ENCODE assay signal across 9 mouse cellular contexts in the genomic region with DNA sequence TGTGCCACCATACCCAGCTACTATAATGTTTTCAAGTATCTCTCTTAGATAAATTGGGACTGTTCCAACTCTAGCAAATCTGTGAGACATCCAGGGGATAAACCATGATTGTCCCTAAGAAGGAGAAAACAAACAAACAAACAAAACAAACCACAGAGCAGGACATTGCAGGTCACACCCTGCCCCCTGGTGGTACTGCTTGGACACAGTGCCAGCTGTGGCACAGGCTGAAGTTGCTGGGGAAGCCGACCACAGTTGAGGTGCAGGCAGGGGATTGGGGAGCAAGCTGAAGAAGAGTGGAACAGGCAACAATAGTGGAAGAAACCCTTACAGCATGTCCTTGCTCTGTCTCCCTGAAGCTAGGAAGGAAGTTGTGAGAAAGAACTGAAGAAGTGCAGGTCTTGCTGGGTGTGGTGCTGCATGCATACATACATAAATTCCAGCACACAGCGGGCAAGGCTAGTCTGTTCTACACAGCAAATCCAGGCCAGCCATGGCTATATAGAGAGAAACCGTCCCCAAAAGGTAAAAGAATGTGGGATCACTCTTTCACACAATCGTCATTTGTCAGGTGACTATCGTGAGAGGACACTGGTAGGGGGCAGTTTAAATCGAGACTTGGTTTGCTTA. TPM values are rescaled to one million over a fixed set of nuclear protein-coding genes. Genes with fewer than 3 reads are reported as not detected.
A peak's percentile ranks its signal among the peaks of the same experiment; 100 is the strongest.
DNase-seq lines count a peak whose midpoint lies in the region; ATAC-seq and TF ChIP-seq lines count a peak whose summit lies in the region.
"Had no signal": no experiment of that assay in that cellular context is flagged by ENCODE, and none has a peak within 500 bp of the region (broad histone marks: within the 10 kb centered on the region; RNA-seq: fewer than 3 reads in every experiment).

No protein-coding gene starts in this region.

- ATAC-seq in G1E (ENCODE audit: extremely low read depth, insufficient number of reproducible peaks, low FRiP score, poor library complexity, severe bottlenecking), result no peak
- peak; percentile 29 to 33; a peak in 2 of 4 replicates for ATAC-seq in hematopoietic stem cell, adult 5-6 weeks (replicated peaks in 1 of 2; ENCODE audit: insufficient read depth in 1 of 2, low FRiP score in 2 of 2, low TSS enrichment in 1 of 2, low read depth in 1 of 2, poor library complexity in 2 of 2, severe bottlenecking in 2 of 2)
- peak; percentile 44; the same call in 1 of the 2 replicates for ATAC-seq in monocyte, adult 5-6 weeks (replicated peaks; ENCODE audit: insufficient number of reproducible peaks, low FRiP score, low TSS enrichment, poor library complexity, severe bottlenecking)
- ATAC-seq in activated CD4-positive, CD25-positive, alpha-beta regulatory T cell, adult 4 months, result no peak

- H3K4me1 ChIP-seq in G1E (ENCODE audit: insufficient read depth, low read depth, low read length), result peaks cover 24% of the 10 kb centered on the region

- no peaks in the 10 kb centered on the region for H3K36me3 ChIP-seq in G1E (replicated peaks)
- H3K36me3 ChIP-seq: lung, embryonic 15.5 days had no signal

- H3K9me3 ChIP-seq in G1E (replicated peaks), result no peaks in the 10 kb centered on the region
- H3K9me3 ChIP-seq: lung, embryonic 15.5 days had no signal

- peak; percentile 33 to 49 for DNase-seq in adrenal gland, adult 18-20 months (ENCODE audit: low spot score in 2 of 2)
- no peak for DNase-seq in adrenal gland, postnatal 4 days (ENCODE audit: low spot score in 2 of 2)
- DNase-seq in layer of hippocampus, adult 11-12 months (ENCODE audit: low spot score), result peak; percentile 55
- DNase-seq in layer of hippocampus, adult 8-10 months (ENCODE audit: low spot score in 2 of 2), result no peak
- DNase-seq in G1E (ENCODE audit: low spot score), result no peak

- TF ChIP-seq CTCF in G1E (IDR thresholded peaks at IDR 0.05; ENCODE audit: low read depth, low read length), result peak; percentile 78

- peaks cover 17% of the 10 kb centered on the region for H3K27me3 ChIP-seq in G1E (ENCODE audit: insufficient read depth, low read length)
- H3K27me3 ChIP-seq: lung, embryonic 15.5 days had no signal

- H3K4me3 ChIP-seq in G1E (ENCODE audit: low read depth, low read length), result no peak overlapping the region
- H3K4me3 ChIP-seq: lung, embryonic 15.5 days had no signal

RNA-seq across cellular contexts. Expression of a gene that starts 3.8 kb away (rescaled TPM):
- 10 to 100 TPM; 21.6 to 31.7 TPM for total RNA-seq in adrenal gland, adult 18-20 months (2021)
- 10 to 100 TPM; 63.4 to 64.0 TPM for total RNA-seq in adrenal gland, postnatal 4 days (2021)
- 10 to 100 TPM; 43.4 to 61.5 (median 50.3) TPM for total RNA-seq in layer of hippocampus, adult 8-10 months (2022)
- total RNA-seq in G1E (2014; fragmentation: Nextera tagmentation) (9.5 and 33.6 TPM in 2 replicates), G1E (2017) (9.9 and 10.7 TPM in 2 replicates)
- polyA plus RNA-seq in G1E (2012), result 23.9 and 34.9 TPM in 2 replicates
- 50.8 and 58.0 TPM in 2 replicates for total RNA-seq in hematopoietic stem cell, adult 5-6 weeks (2017)
- 17.3 to 21.1 TPM (median 18.2 TPM) in 3 replicates for total RNA-seq in monocyte, adult 5-6 weeks (2017)
- polyA plus RNA-seq in activated CD4-positive, CD25-positive, alpha-beta regulatory T cell, adult 4 months (2017; shearing (Covaris generic)), result 10 to 100 TPM; 23.6 to 33.4 TPM

RNA-seq across cellular contexts. Expression of a gene that starts 11.4 kb away (rescaled TPM):
- not detected for total RNA-seq in adrenal gland, adult 18-20 months (2021)
- not detected for total RNA-seq in adrenal gland, postnatal 4 days (2021)
- 1 to 10 TPM; 1.5 to 3.6 (median 2.1) TPM for total RNA-seq in layer of hippocampus, adult 8-10 months (2022)
- not detected in 2 replicates for total RNA-seq in G1E (2014; fragmentation: Nextera tagmentation)
- 0.06 and 0.27 TPM in 2 replicates for total RNA-seq in G1E (2017)
- not detected in 2 replicates for polyA plus RNA-seq in G1E (2012)
- total RNA-seq in hematopoietic stem cell, adult 5-6 weeks (2017), result not detected in 2 replicates
- not detected in 3 replicates for total RNA-seq in monocyte, adult 5-6 weeks (2017)
- polyA plus RNA-seq in activated CD4-positive, CD25-positive, alpha-beta regulatory T cell, adult 4 months (2017; shearing (Covaris generic)), result under 1 TPM in 1 of 2 experiments, not detected in 1; 0.07 TPM
- polyA plus RNA-seq: lung, embryonic 15.5 days had no signal

RNA-seq across cellular contexts. Expression of a gene that starts 23.6 kb away (rescaled TPM):
- 100 to 1,000 TPM; 107 to 153 TPM for total RNA-seq in adrenal gland, adult 18-20 months (2021)
- 10 to 100 TPM; 84.6 to 91.6 TPM for total RNA-seq in adrenal gland, postnatal 4 days (2021)
- 10 to 100 TPM; 74.0 to 93.1 (median 82.3) TPM for total RNA-seq in layer of hippocampus, adult 8-10 months (2022)
- 39.2 and 42.7 TPM in 2 replicates for total RNA-seq in G1E (2014; fragmentation: Nextera tagmentation)
- total RNA-seq in G1E (2017), result 50.9 and 51.2 TPM in 2 replicates
- 33.9 and 40.0 TPM in 2 replicates for polyA plus RNA-seq in G1E (2012)
- 47.6 and 53.3 TPM in 2 replicates for total RNA-seq in hematopoietic stem cell, adult 5-6 weeks (2017)
- total RNA-seq in monocyte, adult 5-6 weeks (2017), result 70.5 to 154 TPM (median 91.7 TPM) in 3 replicates
- polyA plus RNA-seq in activated CD4-positive, CD25-positive, alpha-beta regulatory T cell, adult 4 months (2017; shearing (Covaris generic)), result 10 to 100 TPM; 95.9 to 97.4 TPM

RNA-seq across cellular contexts. Expression of a gene that starts 24.0 kb away (rescaled TPM):
- total RNA-seq in adrenal gland, adult 18-20 months (2021), result 1 to 10 TPM in 1 of 2 experiments, not detected in 1; 1.5 TPM
- 1 to 10 TPM; 1.0 to 1.2 TPM for total RNA-seq in adrenal gland, postnatal 4 days (2021)
- total RNA-seq in layer of hippocampus, adult 8-10 months (2022), result 1 to 10 TPM in 2 of 4 experiments, under 1 TPM in 1, not detected in 1; 0.94 to 2.0 (median 1.4) TPM
- total RNA-seq in G1E (2014; fragmentation: Nextera tagmentation) (43.1 TPM in 1 of 2 replicates, not detected in the other), G1E (2017) (0.46 and 0.87 TPM in 2 replicates)
- polyA plus RNA-seq in G1E (2012), result 0.17 TPM in 1 of 2 replicates, not detected in the other
- total RNA-seq in hematopoietic stem cell, adult 5-6 weeks (2017), result 3.4 TPM in 1 of 2 replicates, not detected in the other
- total RNA-seq in monocyte, adult 5-6 weeks (2017), result 1.7 to 11.4 TPM in 2 of 3 replicates, not detected in the other
- not detected for polyA plus RNA-seq in activated CD4-positive, CD25-positive, alpha-beta regulatory T cell, adult 4 months (2017; shearing (Covaris generic))

RNA-seq across cellular contexts. Expression of a gene that starts 26.0 kb away (rescaled TPM):
- total RNA-seq in adrenal gland, adult 18-20 months (2021), result under 1 TPM in 1 of 2 experiments, not detected in 1; 0.13 TPM
- 1 to 10 TPM in 1 of 2 experiments, under 1 TPM in 1; 0.53 to 1.1 TPM for total RNA-seq in adrenal gland, postnatal 4 days (2021)
- total RNA-seq in layer of hippocampus, adult 8-10 months (2022), result 100 to 1,000 TPM; 607 to 653 (median 629) TPM
- total RNA-seq in G1E (2014; fragmentation: Nextera tagmentation) (not detected in 2 replicates), G1E (2017) (0.06 and 0.11 TPM in 2 replicates)
- polyA plus RNA-seq in G1E (2012), result 0.03 and 0.06 TPM in 2 replicates
- not detected in 2 replicates for total RNA-seq in hematopoietic stem cell, adult 5-6 weeks (2017)
- total RNA-seq in monocyte, adult 5-6 weeks (2017), result not detected in 3 replicates
- polyA plus RNA-seq in activated CD4-positive, CD25-positive, alpha-beta regulatory T cell, adult 4 months (2017; shearing (Covaris generic)), result not detected

Comparison
In these comparisons a context has a peak if more than half of its experiments do, and no peak if none do; other contexts are left out.
1. DNase-seq: peak in adrenal gland, adult 18-20 months (2 of 2) and layer of hippocampus, adult 11-12 months (single experiment); none in adrenal gland, postnatal 4 days (0 of 2), layer of hippocampus, adult 8-10 months (0 of 2) and G1E (single experiment).
2. ATAC-seq: peak in hematopoietic stem cell, adult 5-6 weeks (2 of 2) and monocyte, adult 5-6 weeks (single experiment); none in G1E (single experiment) and activated CD4-positive, CD25-positive, alpha-beta regulatory T cell, adult 4 months (single experiment).